Mouse (Mus musculus): ENCODE measurements around the gene Adamts13. TPM values are rescaled to one million over a fixed set of nuclear protein-coding genes. Genes with fewer than 3 reads are reported as not detected.
A peak's percentile ranks its signal among the peaks of the same experiment; 100 is the strongest.

Gene Adamts13
- polyA plus RNA-seq (2014; fragmentation: Nextera tagmentation; extraction: Ambion mirVana): not detected in 2 replicates

- no peak for ATAC-seq (ENCODE audit: low FRiP score)
- Histone ChIP-seq H3K4me1 (ENCODE audit: control insufficient read depth, insufficient read depth, low read length) (no peaks in the 10 kb centered on the region), H3K36me3 (ENCODE audit: control insufficient read depth, insufficient read depth, low read length) (no peaks in the 10 kb centered on the region), H3K4me2 (no peak within 1 kb of the TSS), H3K4me3 (ENCODE audit: low read depth, low read length) (no peak within 1 kb of the TSS), H3K27me3 (ENCODE audit: control insufficient read depth, insufficient read depth, low read length) (no peaks in the 10 kb centered on the region), H3K27ac (ENCODE audit: low read depth, low read length) (no peak within 1 kb of the TSS), H3K9ac (ENCODE audit: low read length) (no peak within 1 kb of the TSS), H3K9me3 (ENCODE audit: control insufficient read depth, low read length) (no peaks in the 10 kb centered on the region)
- WGBS: 85% methylated on average over 3 of the region's 3 CpGs
- DNase-seq (ENCODE audit: low spot score, missing footprints): no peak
These were observed at the start of gene Adamts13 for GRCm38 (mm10) chr2:26973116-26973515. Gene Adamts13, plus strand, starts transcription at chr2:26973416.

- Histone ChIP-seq H3K9ac (ENCODE audit: low read length) (no peak overlapping the region; the same call in 1 of the 2 replicates), H3K4me3 (ENCODE audit: low read depth, low read length) (no peak overlapping the region), H3K4me2 (no peak overlapping the region), H3K4me1 (ENCODE audit: control insufficient read depth, insufficient read depth, low read length) (peaks cover 8% of the 10 kb centered on the region), H3K27ac (ENCODE audit: low read depth, low read length) (no peak overlapping the region), H3K9me3 (ENCODE audit: control insufficient read depth, low read length) (no peaks in the 10 kb centered on the region), H3K36me3 (ENCODE audit: control insufficient read depth, insufficient read depth, low read length) (peaks cover 28% of the 10 kb centered on the region), H3K27me3 (ENCODE audit: control insufficient read depth, insufficient read depth, low read length) (no peaks in the 10 kb centered on the region)
- DNase-seq (ENCODE audit: low spot score, missing footprints): no peak
- 93% methylated on average over 6 of the region's 6 CpGs for WGBS
- ATAC-seq (ENCODE audit: low FRiP score): no peak
These were observed 45.3 kb upstream of the Adamts13 start for GRCm38 (mm10) chr2:26927745-26928476.

GRCm38 (mm10) chr2:26930390-26930789, 42.8 kb upstream of the Adamts13 start:
- peaks cover 7% of the 10 kb centered on the region for H3K36me3 ChIP-seq (ENCODE audit: control insufficient read depth, insufficient read depth, low read length)
- H3K4me2 ChIP-seq: no peak overlapping the region
- no peaks in the 10 kb centered on the region for H3K9me3 ChIP-seq (ENCODE audit: control insufficient read depth, low read length)
- DNase-seq (ENCODE audit: low spot score, missing footprints): peak; percentile 93
- no peak overlapping the region for H3K27ac ChIP-seq (ENCODE audit: low read depth, low read length)
- no peaks in the 10 kb centered on the region for H3K27me3 ChIP-seq (ENCODE audit: control insufficient read depth, insufficient read depth, low read length)
- no peak overlapping the region for H3K9ac ChIP-seq (ENCODE audit: low read length)
- H3K4me3 ChIP-seq (ENCODE audit: low read depth, low read length): no peak overlapping the region
- ATAC-seq (ENCODE audit: low FRiP score): no peak
- WGBS: 56% methylated on average over 1 of the region's 1 CpGs
- peaks cover 8% of the 10 kb centered on the region for H3K4me1 ChIP-seq (ENCODE audit: control insufficient read depth, insufficient read depth, low read length)

- Histone ChIP-seq H3K9me3 (ENCODE audit: control insufficient read depth, low read length) (no peaks in the 10 kb centered on the region), H3K4me1 (ENCODE audit: control insufficient read depth, insufficient read depth, low read length) (peaks cover 8% of the 10 kb centered on the region), H3K27me3 (ENCODE audit: control insufficient read depth, insufficient read depth, low read length) (no peaks in the 10 kb centered on the region), H3K9ac (ENCODE audit: low read length) (peak overlapping the region; percentile 97), H3K4me2 (peak overlapping the region; percentile 86), H3K4me3 (ENCODE audit: low read depth, low read length) (peak overlapping the region; percentile 97), H3K27ac (ENCODE audit: low read depth, low read length) (peak overlapping the region; percentile 68), H3K36me3 (ENCODE audit: control insufficient read depth, insufficient read depth, low read length) (no peaks in the 10 kb centered on the region)
- ATAC-seq (ENCODE audit: low FRiP score) (no peak), DNase-seq (ENCODE audit: low spot score, missing footprints) (peak; percentile 86)
- 3% methylated on average over 38 of the region's 49 CpGs for WGBS
These were observed 40.5 kb upstream of the Adamts13 start for GRCm38 (mm10) chr2:26932473-26933303.

- H3K27me3 ChIP-seq (ENCODE audit: control insufficient read depth, insufficient read depth, low read length): no peaks in the 10 kb centered on the region
- peak within 1 kb of the TSS; percentile 68 for H3K27ac ChIP-seq (ENCODE audit: low read depth, low read length)
- ATAC-seq (ENCODE audit: low FRiP score) (peak; percentile 96), DNase-seq (ENCODE audit: low spot score, missing footprints) (peak; percentile 99)
- H3K4me2 ChIP-seq: peak within 1 kb of the TSS; percentile 86
- 1% methylated on average over 43 of the region's 70 CpGs for WGBS
- H3K9ac ChIP-seq (ENCODE audit: low read length): peak within 1 kb of the TSS; percentile 97
- no peaks in the 10 kb centered on the region for H3K9me3 ChIP-seq (ENCODE audit: control insufficient read depth, low read length)
- peak within 1 kb of the TSS; percentile 97 for H3K4me3 ChIP-seq (ENCODE audit: low read depth, low read length)
- H3K36me3 ChIP-seq (ENCODE audit: control insufficient read depth, insufficient read depth, low read length): no peaks in the 10 kb centered on the region
- H3K4me1 ChIP-seq (ENCODE audit: control insufficient read depth, insufficient read depth, low read length): peaks cover 8% of the 10 kb centered on the region
These were observed 39.7 kb upstream of the Adamts13 start, which contains the start of the genes Surf4 and Stkld1 for GRCm38 (mm10) chr2:26933304-26934055. Gene Surf4, minus strand, starts transcription at chr2:26933928. Gene Stkld1, plus strand, starts transcription at chr2:26934047.

GRCm38 (mm10) chr2:26935286-26935685, 37.9 kb upstream of the Adamts13 start:
- no peak overlapping the region for H3K9ac ChIP-seq (ENCODE audit: low read length)
- no peak overlapping the region for H3K4me3 ChIP-seq (ENCODE audit: low read depth, low read length)
- H3K4me1 ChIP-seq (ENCODE audit: control insufficient read depth, insufficient read depth, low read length): peaks cover 8% of the 10 kb centered on the region
- H3K36me3 ChIP-seq (ENCODE audit: control insufficient read depth, insufficient read depth, low read length): no peaks in the 10 kb centered on the region
- no peaks in the 10 kb centered on the region for H3K27me3 ChIP-seq (ENCODE audit: control insufficient read depth, insufficient read depth, low read length)
- no peak for ATAC-seq (ENCODE audit: low FRiP score)
- H3K4me2 ChIP-seq: no peak overlapping the region
- no peaks in the 10 kb centered on the region for H3K9me3 ChIP-seq (ENCODE audit: control insufficient read depth, low read length)
- no peak for DNase-seq (ENCODE audit: low spot score, missing footprints)
- WGBS: 85% methylated on average over 2 of the region's 2 CpGs
- H3K27ac ChIP-seq (ENCODE audit: low read depth, low read length): no peak overlapping the region

- 78% methylated on average over 1 of the region's 1 CpGs for WGBS
- ATAC-seq (ENCODE audit: low FRiP score): no peak
These were observed 36.8 kb upstream of the Adamts13 start for GRCm38 (mm10) chr2:26936425-26936824.

GRCm38 (mm10) chr2:26941539-26941938, 31.7 kb upstream of the Adamts13 start:
- no peak overlapping the region for H3K9ac ChIP-seq (ENCODE audit: low read length)
- no peaks in the 10 kb centered on the region for H3K36me3 ChIP-seq (ENCODE audit: control insufficient read depth, insufficient read depth, low read length)
- no peaks in the 10 kb centered on the region for H3K27me3 ChIP-seq (ENCODE audit: control insufficient read depth, insufficient read depth, low read length)
- no peak overlapping the region for H3K27ac ChIP-seq (ENCODE audit: low read depth, low read length)
- H3K9me3 ChIP-seq (ENCODE audit: control insufficient read depth, low read length): no peaks in the 10 kb centered on the region
- H3K4me3 ChIP-seq (ENCODE audit: low read depth, low read length): no peak overlapping the region
- no peak for DNase-seq (ENCODE audit: low spot score, missing footprints)
- WGBS: 46% methylated on average over 5 of the region's 5 CpGs
- no peak for ATAC-seq (ENCODE audit: low FRiP score)
- H3K4me2 ChIP-seq: no peak overlapping the region
- H3K4me1 ChIP-seq (ENCODE audit: control insufficient read depth, insufficient read depth, low read length): no peaks in the 10 kb centered on the region

More at GRCm38 (mm10) chr2:26936425-26936824, 36.8 kb upstream of the Adamts13 start:
- Histone ChIP-seq H3K36me3 (ENCODE audit: control insufficient read depth, insufficient read depth, low read length) (no peaks in the 10 kb centered on the region), H3K9me3 (ENCODE audit: control insufficient read depth, low read length) (no peaks in the 10 kb centered on the region), H3K4me3 (ENCODE audit: low read depth, low read length) (no peak overlapping the region), H3K27me3 (ENCODE audit: control insufficient read depth, insufficient read depth, low read length) (no peaks in the 10 kb centered on the region), H3K9ac (ENCODE audit: low read length) (no peak overlapping the region), H3K4me2 (no peak overlapping the region), H3K4me1 (ENCODE audit: control insufficient read depth, insufficient read depth, low read length) (peaks cover 8% of the 10 kb centered on the region), H3K27ac (ENCODE audit: low read depth, low read length) (no peak overlapping the region)
- DNase-seq (ENCODE audit: low spot score, missing footprints): no peak

All from midbrain, embryonic 11.5 days (tissue).